Mouse (Mus musculus): ENCODE measurements around the gene Akap13. TPM values are rescaled to one million over a fixed set of nuclear protein-coding genes. Genes with fewer than 3 reads are reported as not detected.
"Not testable (repeated sequence)": the region's sequence is repeated elsewhere in the genome, so short reads cannot be mapped to it uniquely, and the experiment has no call there.

The Akap13 gene
- polyA plus RNA-seq, 1 experiment, result 41.7 TPM

- no peak for DNase-seq
- TF ChIP-seq POLR2A (IDR thresholded peaks at IDR 0.05; ENCODE audit: borderline replicate concordance, extremely low read depth, low read depth, low read length), result no peak
- no peak for TF ChIP-seq CTCF (IDR thresholded peaks at IDR 0.05; ENCODE audit: insufficient read depth, low read length)
- H3K4me1 ChIP-seq (ENCODE audit: control insufficient read depth, insufficient read depth, low read length), result no peaks in the 10 kb centered on the region
- WGBS, result 74% methylated on average over 6 of the region's 6 CpGs
- no peak overlapping the region for H3K4me3 ChIP-seq (replicated peaks; ENCODE audit: extremely low read depth, low read depth, low read length)
Observed at GRCm38 (mm10) chr7:75725899-75726298, 270.6 kb downstream of the Akap13 start.

- TF ChIP-seq POLR2A (IDR thresholded peaks at IDR 0.05; ENCODE audit: borderline replicate concordance, extremely low read depth, low read depth, low read length) (no peak), CTCF (IDR thresholded peaks at IDR 0.05; ENCODE audit: insufficient read depth, low read length) (no peak)
- Histone ChIP-seq H3K4me3 (replicated peaks; ENCODE audit: extremely low read depth, low read depth, low read length) (no peak overlapping the region), H3K4me1 (ENCODE audit: control insufficient read depth, insufficient read depth, low read length) (no peaks in the 10 kb centered on the region)
- no peak for DNase-seq
- WGBS, result 93% methylated on average over 9 of the region's 9 CpGs
Observed at GRCm38 (mm10) chr7:75726867-75727266, 271.5 kb downstream of the Akap13 start.

GRCm38 (mm10) chr7:75729652-75730051, 274.3 kb downstream of the Akap13 start:
- no peak overlapping the region for H3K4me3 ChIP-seq (replicated peaks; ENCODE audit: extremely low read depth, low read depth, low read length)
- DNase-seq, result no peak
- TF ChIP-seq CTCF (IDR thresholded peaks at IDR 0.05; ENCODE audit: insufficient read depth, low read length), result no peak
- no peak for TF ChIP-seq POLR2A (IDR thresholded peaks at IDR 0.05; ENCODE audit: borderline replicate concordance, extremely low read depth, low read depth, low read length)
- 91% methylated on average over 7 of the region's 7 CpGs for WGBS
- H3K4me1 ChIP-seq (ENCODE audit: control insufficient read depth, insufficient read depth, low read length), result no peaks in the 10 kb centered on the region

- no peaks in the 10 kb centered on the region for H3K4me1 ChIP-seq (ENCODE audit: control insufficient read depth, insufficient read depth, low read length)
- WGBS, result 88% methylated on average over 12 of the region's 12 CpGs
- no peak overlapping the region for H3K4me3 ChIP-seq (replicated peaks; ENCODE audit: extremely low read depth, low read depth, low read length)
- TF ChIP-seq CTCF (IDR thresholded peaks at IDR 0.05; ENCODE audit: insufficient read depth, low read length) (no peak), POLR2A (IDR thresholded peaks at IDR 0.05; ENCODE audit: borderline replicate concordance, extremely low read depth, low read depth, low read length) (no peak)
- no peak for DNase-seq
Observed at GRCm38 (mm10) chr7:75730216-75730615, 274.9 kb downstream of the Akap13 start.

GRCm38 (mm10) chr7:75731951-75732350, 276.6 kb downstream of the Akap13 start:
- TF ChIP-seq CTCF (IDR thresholded peaks at IDR 0.05; ENCODE audit: insufficient read depth, low read length) (no peak), POLR2A (IDR thresholded peaks at IDR 0.05; ENCODE audit: borderline replicate concordance, extremely low read depth, low read depth, low read length) (no peak)
- 73% methylated on average over 2 of the region's 2 CpGs for WGBS
- Histone ChIP-seq H3K4me3 (replicated peaks; ENCODE audit: extremely low read depth, low read depth, low read length) (no peak overlapping the region), H3K4me1 (ENCODE audit: control insufficient read depth, insufficient read depth, low read length) (no peaks in the 10 kb centered on the region)
- no peak for DNase-seq

- WGBS, result 82% methylated on average over 2 of the region's 2 CpGs
- no peak overlapping the region for H3K4me3 ChIP-seq (replicated peaks; ENCODE audit: extremely low read depth, low read depth, low read length)
- no peaks in the 10 kb centered on the region for H3K4me1 ChIP-seq (ENCODE audit: control insufficient read depth, insufficient read depth, low read length)
- DNase-seq, result no peak
- TF ChIP-seq CTCF (IDR thresholded peaks at IDR 0.05; ENCODE audit: insufficient read depth, low read length) (no peak), POLR2A (IDR thresholded peaks at IDR 0.05; ENCODE audit: borderline replicate concordance, extremely low read depth, low read depth, low read length) (no peak)
Observed at GRCm38 (mm10) chr7:75733166-75733565, 277.8 kb downstream of the Akap13 start.

- DNase-seq, result no peak
- H3K4me1 ChIP-seq (ENCODE audit: control insufficient read depth, insufficient read depth, low read length), result no peaks in the 10 kb centered on the region
- peak; percentile 98 for TF ChIP-seq CTCF (IDR thresholded peaks at IDR 0.05; ENCODE audit: insufficient read depth, low read length)
- no peak for TF ChIP-seq POLR2A (IDR thresholded peaks at IDR 0.05; ENCODE audit: borderline replicate concordance, extremely low read depth, low read depth, low read length)
- H3K4me3 ChIP-seq (replicated peaks; ENCODE audit: extremely low read depth, low read depth, low read length), result no peak overlapping the region
- 54% methylated on average over 10 of the region's 10 CpGs for WGBS
Observed at GRCm38 (mm10) chr7:75739075-75739725, 283.9 kb downstream of the Akap13 start.

- Histone ChIP-seq H3K4me1 (ENCODE audit: control insufficient read depth, insufficient read depth, low read length) (no peaks in the 10 kb centered on the region), H3K4me3 (replicated peaks; ENCODE audit: extremely low read depth, low read depth, low read length) (no peak overlapping the region)
- no peak for TF ChIP-seq POLR2A (IDR thresholded peaks at IDR 0.05; ENCODE audit: borderline replicate concordance, extremely low read depth, low read depth, low read length)
- no peak for TF ChIP-seq CTCF (IDR thresholded peaks at IDR 0.05; ENCODE audit: insufficient read depth, low read length)
- no peak for DNase-seq
- 66% methylated on average over 2 of the region's 2 CpGs for WGBS
Observed at GRCm38 (mm10) chr7:75744528-75744927, 289.2 kb downstream of the Akap13 start.

GRCm38 (mm10) chr7:75744978-75745638, 289.8 kb downstream of the Akap13 start:
- TF ChIP-seq CTCF (IDR thresholded peaks at IDR 0.05; ENCODE audit: insufficient read depth, low read length) (no peak), POLR2A (IDR thresholded peaks at IDR 0.05; ENCODE audit: borderline replicate concordance, extremely low read depth, low read depth, low read length) (no peak)
- H3K4me3 ChIP-seq (replicated peaks; ENCODE audit: extremely low read depth, low read depth, low read length), result no peak overlapping the region
- WGBS, result 66% methylated on average over 7 of the region's 7 CpGs
- no peaks in the 10 kb centered on the region for H3K4me1 ChIP-seq (ENCODE audit: control insufficient read depth, insufficient read depth, low read length)
- DNase-seq, result no peak

- WGBS, result 59% methylated on average over 3 of the region's 3 CpGs
- TF ChIP-seq CTCF (IDR thresholded peaks at IDR 0.05; ENCODE audit: insufficient read depth, low read length), result 0 out of 2 replicates have a peak, but pooled peaks have one; percentile 7
- not testable (repeated sequence) for H3K4me1 ChIP-seq (ENCODE audit: control insufficient read depth, insufficient read depth, low read length); DNase-seq; H3K4me3 ChIP-seq (replicated peaks; ENCODE audit: extremely low read depth, low read depth, low read length)
Observed at GRCm38 (mm10) chr7:75745969-75746368, 290.6 kb downstream of the Akap13 start.
